8 mouse cellular contexts compared by ENCODE assay signal in genomic region chr2:153013724-153014515, GRCm38 (mm10). TPM values are rescaled to one million over a fixed set of nuclear protein-coding genes. Genes with fewer than 3 reads are reported as not detected.
DNase-seq lines count a peak whose midpoint lies in the region; ATAC-seq lines count a peak whose summit lies in the region.

No protein-coding gene starts in this region.

- DNase-seq in heart, adult 8-10 months (ENCODE audit: low spot score): no peak
- DNase-seq in 3134 (ENCODE audit: extremely low read depth, insufficient read length, low spot score): peak; percentile 42
- peak; percentile 52 for DNase-seq in adrenal gland, postnatal 14 days
- peak; percentile 20 for DNase-seq in naive thymus-derived CD4-positive, alpha-beta T cell, adult 2 months (ENCODE audit: low read depth)
- DNase-seq in gastrocnemius, adult 18-20 months (ENCODE audit: low spot score): no peak
- no peak for DNase-seq in layer of hippocampus, postnatal 10 days (ENCODE audit: low spot score in 2 of 2)

- H3K4me3 ChIP-seq in heart, embryonic 12.5 days: peak overlapping the region; percentile 80
- peak overlapping the region; percentile 91 for H3K4me3 ChIP-seq in hindbrain, embryonic 16.5 days (ENCODE audit: low read length)

- H3K27me3 ChIP-seq in heart, embryonic 12.5 days (replicated peaks): peaks cover 23% of the 10 kb centered on the region
- no peaks in the 10 kb centered on the region for H3K27me3 ChIP-seq in hindbrain, embryonic 16.5 days (replicated peaks; ENCODE audit: control insufficient read depth, insufficient read depth, low read length)

- H3K36me3 ChIP-seq in heart, embryonic 12.5 days: peaks cover 47% of the 10 kb centered on the region
- H3K36me3 ChIP-seq in hindbrain, embryonic 16.5 days (ENCODE audit: control insufficient read depth, insufficient read depth, low read length): peaks cover 27% of the 10 kb centered on the region

- no peaks in the 10 kb centered on the region for H3K9me3 ChIP-seq in heart, embryonic 12.5 days (replicated peaks)
- H3K9me3 ChIP-seq in hindbrain, embryonic 16.5 days (ENCODE audit: control insufficient read depth, low read length): no peaks in the 10 kb centered on the region

- WGBS in heart, embryonic 12.5 days: 90% methylated on average over 11 of the region's 11 CpGs
- WGBS in hindbrain, embryonic 16.5 days: 91% methylated on average over 11 of the region's 11 CpGs

- H3K27ac ChIP-seq in heart, embryonic 12.5 days (ENCODE audit: poor library complexity, severe bottlenecking): no peak overlapping the region
- H3K27ac ChIP-seq in hindbrain, embryonic 16.5 days (ENCODE audit: low read depth, low read length): no peak overlapping the region

- peak overlapping the region; percentile 88 for H3K9ac ChIP-seq in heart, embryonic 12.5 days
- peak overlapping the region; percentile 88 for H3K9ac ChIP-seq in hindbrain, embryonic 16.5 days (ENCODE audit: low read depth, low read length)

- ATAC-seq in heart, embryonic 12.5 days (ENCODE audit: insufficient number of reproducible peaks, low FRiP score): no peak
- ATAC-seq in hindbrain, embryonic 16.5 days: no peak

- peaks cover 10% of the 10 kb centered on the region for H3K4me1 ChIP-seq in heart, embryonic 12.5 days (replicated peaks)
- H3K4me1 ChIP-seq in hindbrain, embryonic 16.5 days (ENCODE audit: control insufficient read depth, insufficient read depth, low read depth, low read length): peaks cover 13% of the 10 kb centered on the region

- H3K4me2 ChIP-seq in heart, embryonic 12.5 days: peak overlapping the region; percentile 90
- H3K4me2 ChIP-seq in hindbrain, embryonic 16.5 days (ENCODE audit: low read length): peak overlapping the region; percentile 88

RNA-seq across cellular contexts. Expression of gene Pdrg1, which starts 1.3 kb away (rescaled TPM):
- polyA plus RNA-seq in heart, embryonic 12.5 days (2016; fragmentation: Nextera tagmentation; extraction: Ambion mirVana): 94.3 and 96.7 TPM in 2 replicates
- 100 to 1,000 TPM; 129 to 141 (median 136) TPM for total RNA-seq in heart, adult 8-10 months (2022)
- total RNA-seq in adrenal gland, postnatal 14 days (2021): 112 and 124 TPM in 2 replicates
- 247 and 274 TPM in 2 replicates for polyA plus RNA-seq in hindbrain, embryonic 16.5 days (2015; fragmentation: Nextera tagmentation; extraction: Ambion mirVana)
- 10 to 100 TPM; 72.1 to 77.5 TPM for total RNA-seq in gastrocnemius, adult 18-20 months (2021)
- total RNA-seq in layer of hippocampus, postnatal 10 days (2021): 10 to 100 TPM; 42.9 to 57.5 TPM

RNA-seq across cellular contexts. Expression of gene Xkr7, which starts 17.7 kb away (rescaled TPM):
- polyA plus RNA-seq in heart, embryonic 12.5 days (2016; fragmentation: Nextera tagmentation; extraction: Ambion mirVana): not detected in 2 replicates
- total RNA-seq in heart, adult 8-10 months (2022): not detected
- total RNA-seq in adrenal gland, postnatal 14 days (2021): 0.93 and 1.3 TPM in 2 replicates
- polyA plus RNA-seq in hindbrain, embryonic 16.5 days (2015; fragmentation: Nextera tagmentation; extraction: Ambion mirVana): 1.8 and 2.0 TPM in 2 replicates
- not detected for total RNA-seq in gastrocnemius, adult 18-20 months (2021)
- 1 to 10 TPM; 5.7 to 6.3 TPM for total RNA-seq in layer of hippocampus, postnatal 10 days (2021)

RNA-seq across cellular contexts. Expression of gene Ttll9, which starts 51.6 kb away (rescaled TPM):
- polyA plus RNA-seq in heart, embryonic 12.5 days (2016; fragmentation: Nextera tagmentation; extraction: Ambion mirVana): 0.24 and 0.38 TPM in 2 replicates
- total RNA-seq in heart, adult 8-10 months (2022): not detected
- 0.48 and 1.1 TPM in 2 replicates for total RNA-seq in adrenal gland, postnatal 14 days (2021)
- polyA plus RNA-seq in hindbrain, embryonic 16.5 days (2015; fragmentation: Nextera tagmentation; extraction: Ambion mirVana): 9.2 and 10.5 TPM in 2 replicates
- total RNA-seq in gastrocnemius, adult 18-20 months (2021): not detected
- 1 to 10 TPM; 2.6 to 3.4 TPM for total RNA-seq in layer of hippocampus, postnatal 10 days (2021)

RNA-seq across cellular contexts. Expression of gene Ccm2l, which starts 51.8 kb away (rescaled TPM):
- polyA plus RNA-seq in heart, embryonic 12.5 days (2016; fragmentation: Nextera tagmentation; extraction: Ambion mirVana): 7.9 and 8.7 TPM in 2 replicates
- 10 to 100 TPM; 12.9 to 21.5 (median 13.8) TPM for total RNA-seq in heart, adult 8-10 months (2022)
- 15.3 and 21.3 TPM in 2 replicates for total RNA-seq in adrenal gland, postnatal 14 days (2021)
- 0.58 and 1.4 TPM in 2 replicates for polyA plus RNA-seq in hindbrain, embryonic 16.5 days (2015; fragmentation: Nextera tagmentation; extraction: Ambion mirVana)
- 1 to 10 TPM; 3.3 to 4.1 TPM for total RNA-seq in gastrocnemius, adult 18-20 months (2021)
- total RNA-seq in layer of hippocampus, postnatal 10 days (2021): 1 to 10 TPM; 6.8 to 9.8 TPM

Comparison
In these comparisons a context has a peak if more than half of its experiments do, and no peak if none do; other contexts are left out.
1. DNase-seq: peak in 3134 (single experiment), adrenal gland, postnatal 14 days (single experiment) and naive thymus-derived CD4-positive, alpha-beta T cell, adult 2 months (single experiment); none in heart, adult 8-10 months (single experiment), gastrocnemius, adult 18-20 months (single experiment) and layer of hippocampus, postnatal 10 days (0 of 2).